Mouse (Mus musculus): ENCODE measurements around the gene Sntg2. TPM values are rescaled to one million over a fixed set of nuclear protein-coding genes. Genes with fewer than 3 reads are reported as not detected.

The Sntg2 gene
- polyA plus RNA-seq, 1 experiment from 2014 or later, result 0.31 TPM

GRCm38 (mm10) chr12:30177966-30178365 lies 195.2 kb downstream of the Sntg2 start:
- DNase-seq (ENCODE audit: extremely low spot score, low spot score), result no peak
- H3K4me1 ChIP-seq, result no peaks in the 10 kb centered on the region
- H3K36me3 ChIP-seq (replicated peaks), result no peaks in the 10 kb centered on the region
- 91% methylated on average over 6 of the region's 6 CpGs for WGBS
- H3K9me3 ChIP-seq, result no peaks in the 10 kb centered on the region
- no peak overlapping the region for H3K4me3 ChIP-seq
- no peak overlapping the region for H3K27ac ChIP-seq
- no peaks in the 10 kb centered on the region for H3K27me3 ChIP-seq (ENCODE audit: poor library complexity, severe bottlenecking)

GRCm38 (mm10) chr12:30177529-30177928 lies 195.6 kb downstream of the Sntg2 start:
- H3K36me3 ChIP-seq (replicated peaks), result no peaks in the 10 kb centered on the region
- no peaks in the 10 kb centered on the region for H3K4me1 ChIP-seq
- H3K27me3 ChIP-seq (ENCODE audit: poor library complexity, severe bottlenecking), result no peaks in the 10 kb centered on the region
- 89% methylated on average over 2 of the region's 2 CpGs for whole genome bisulfite sequencing
- no peak overlapping the region for H3K27ac ChIP-seq
- H3K4me3 ChIP-seq, result no peak overlapping the region
- H3K9me3 ChIP-seq, result no peaks in the 10 kb centered on the region
- no peak for DNase-seq (ENCODE audit: extremely low spot score, low spot score)

GRCm38 (mm10) chr12:30168491-30168890 lies 204.7 kb downstream of the Sntg2 start:
- Histone ChIP-seq H3K36me3 (replicated peaks) (no peaks in the 10 kb centered on the region), H3K27me3 (ENCODE audit: poor library complexity, severe bottlenecking) (no peaks in the 10 kb centered on the region), H3K4me3 (no peak overlapping the region), H3K4me1 (no peaks in the 10 kb centered on the region), H3K9me3 (no peaks in the 10 kb centered on the region), H3K27ac (no peak overlapping the region)
- DNase-seq (ENCODE audit: extremely low spot score, low spot score), result no peak
- WGBS, result 87% methylated on average over 3 of the region's 3 CpGs

DNA sequence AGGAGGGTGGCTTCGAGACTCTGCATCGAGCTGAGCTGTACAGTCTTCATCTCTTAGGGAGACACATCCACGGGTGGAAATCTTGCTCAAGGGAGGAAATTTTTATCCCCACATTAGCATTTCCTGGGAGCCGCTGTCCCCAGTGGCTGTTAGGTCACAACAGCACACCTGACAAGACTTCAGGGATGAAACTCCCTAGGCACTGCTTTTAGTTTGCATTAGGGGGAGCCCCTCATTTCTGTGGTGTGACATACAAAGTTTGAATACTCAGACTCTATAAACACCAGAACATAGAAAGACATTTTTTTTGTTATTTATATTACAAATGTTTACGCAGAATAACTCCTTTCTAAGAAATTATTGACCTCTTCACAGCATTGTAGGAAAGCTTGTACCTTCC lies 208.6 kb downstream of the Sntg2 start:
- Histone ChIP-seq H3K4me3 (no peak overlapping the region), H3K4me1 (no peaks in the 10 kb centered on the region), H3K9me3 (no peaks in the 10 kb centered on the region), H3K27me3 (ENCODE audit: poor library complexity, severe bottlenecking) (no peaks in the 10 kb centered on the region), H3K27ac (no peak overlapping the region), H3K36me3 (replicated peaks) (no peaks in the 10 kb centered on the region)
- DNase-seq (ENCODE audit: extremely low spot score, low spot score), result no peak
- WGBS, result 84% methylated on average over 5 of the region's 5 CpGs

DNA sequence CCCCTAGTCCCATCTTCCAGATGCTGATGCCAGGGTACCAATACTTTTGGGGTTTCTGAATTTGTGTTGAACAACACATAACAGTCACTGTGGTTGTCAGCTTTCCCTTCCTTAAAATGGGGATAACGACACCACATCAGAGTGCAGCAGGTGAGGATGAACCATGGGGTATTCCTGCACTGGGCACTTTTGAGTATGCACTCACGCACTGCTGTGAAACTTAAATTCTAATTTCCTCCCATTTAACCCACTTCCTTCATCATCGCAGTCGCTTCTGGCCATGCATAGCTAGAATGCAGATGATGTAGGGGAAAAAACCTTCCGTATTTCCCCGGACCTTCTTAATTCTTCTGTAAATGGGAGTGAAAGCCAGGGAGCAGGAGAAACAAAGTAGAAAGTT lies 209.2 kb downstream of the Sntg2 start:
- Histone ChIP-seq H3K27ac (no peak overlapping the region), H3K36me3 (replicated peaks) (no peaks in the 10 kb centered on the region), H3K4me3 (no peak overlapping the region), H3K9me3 (no peaks in the 10 kb centered on the region), H3K27me3 (ENCODE audit: poor library complexity, severe bottlenecking) (no peaks in the 10 kb centered on the region), H3K4me1 (no peaks in the 10 kb centered on the region)
- DNase-seq (ENCODE audit: extremely low spot score, low spot score), result no peak
- WGBS, result 92% methylated on average over 6 of the region's 6 CpGs

GRCm38 (mm10) chr12:30161731-30162406 lies 211.3 kb downstream of the Sntg2 start:
- H3K9me3 ChIP-seq, result no peaks in the 10 kb centered on the region
- H3K27me3 ChIP-seq (ENCODE audit: poor library complexity, severe bottlenecking), result no peaks in the 10 kb centered on the region
- H3K27ac ChIP-seq, result no peak overlapping the region
- DNase-seq (ENCODE audit: extremely low spot score, low spot score), result no peak
- no peaks in the 10 kb centered on the region for H3K4me1 ChIP-seq
- WGBS, result 91% methylated on average over 5 of the region's 5 CpGs
- no peak overlapping the region for H3K4me3 ChIP-seq
- H3K36me3 ChIP-seq (replicated peaks), result no peaks in the 10 kb centered on the region

- Histone ChIP-seq H3K9me3 (no peaks in the 10 kb centered on the region), H3K36me3 (replicated peaks) (no peaks in the 10 kb centered on the region), H3K4me1 (no peaks in the 10 kb centered on the region), H3K4me3 (no peak overlapping the region), H3K27ac (no peak overlapping the region), H3K27me3 (ENCODE audit: poor library complexity, severe bottlenecking) (no peaks in the 10 kb centered on the region)
- DNase-seq (ENCODE audit: extremely low spot score, low spot score), result no peak
- 90% methylated on average over 3 of the region's 3 CpGs for WGBS
Measured at GRCm38 (mm10) chr12:30160475-30160874, 212.7 kb downstream of the Sntg2 start.

DNA sequence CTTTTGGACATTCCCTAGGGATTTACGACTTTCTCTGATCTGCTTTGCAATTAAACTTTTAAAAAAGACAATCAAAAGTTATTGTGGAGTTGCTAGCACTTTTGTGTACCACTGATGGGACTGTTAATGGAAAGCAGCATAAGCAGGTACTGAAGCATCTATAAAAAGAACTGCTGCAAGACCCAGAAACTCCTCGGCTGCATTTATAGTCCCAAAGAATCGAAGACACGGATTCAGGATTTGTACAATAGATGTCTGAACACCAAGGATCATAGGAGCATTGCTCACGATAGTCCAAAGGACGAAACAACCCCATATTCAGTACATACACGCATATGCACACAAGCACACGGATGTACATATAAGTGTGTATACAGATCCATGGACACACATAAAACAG lies 213.4 kb downstream of the Sntg2 start:
- 87% methylated on average over 8 of the region's 8 CpGs for WGBS
- DNase-seq (ENCODE audit: extremely low spot score, low spot score), result no peak
- Histone ChIP-seq H3K27ac (no peak overlapping the region), H3K4me3 (no peak overlapping the region), H3K27me3 (ENCODE audit: poor library complexity, severe bottlenecking) (no peaks in the 10 kb centered on the region), H3K4me1 (no peaks in the 10 kb centered on the region), H3K9me3 (no peaks in the 10 kb centered on the region), H3K36me3 (replicated peaks) (no peaks in the 10 kb centered on the region)

DNA sequence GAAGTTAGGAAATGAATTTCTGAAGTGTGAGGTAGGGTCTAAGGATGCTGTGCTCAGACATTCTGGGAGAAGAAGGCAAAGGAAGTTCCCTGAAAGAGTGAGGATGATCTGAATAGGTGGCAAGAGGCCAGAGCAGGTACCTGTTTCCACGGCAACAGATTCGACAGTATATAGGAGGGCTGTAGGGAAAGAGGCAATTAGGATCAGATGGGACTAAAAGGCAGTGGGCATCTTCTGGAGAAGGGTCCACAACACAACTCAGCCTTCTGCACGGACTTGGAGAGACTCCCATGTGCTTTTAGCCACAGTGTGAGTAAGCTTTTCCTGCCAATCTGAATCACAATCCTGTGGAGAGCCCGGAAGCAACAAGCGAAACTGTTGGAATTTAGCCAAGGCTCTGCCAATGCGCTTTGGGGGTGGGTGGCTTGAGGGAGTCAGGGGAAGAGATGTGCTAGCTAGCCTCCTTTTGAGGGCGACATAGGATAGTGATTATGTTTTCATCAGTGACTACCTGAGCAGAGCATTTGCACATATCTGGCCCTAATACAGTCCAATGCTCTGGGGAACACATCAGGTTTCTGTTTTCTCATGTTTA lies 219.0 kb downstream of the Sntg2 start:
- DNase-seq (ENCODE audit: extremely low spot score, low spot score), result no peak
- Histone ChIP-seq H3K27ac (no peak overlapping the region), H3K4me3 (no peak overlapping the region), H3K4me1 (no peaks in the 10 kb centered on the region), H3K36me3 (replicated peaks) (no peaks in the 10 kb centered on the region), H3K9me3 (no peaks in the 10 kb centered on the region), H3K27me3 (ENCODE audit: poor library complexity, severe bottlenecking) (no peaks in the 10 kb centered on the region)
- WGBS, result 77% methylated on average over 7 of the region's 7 CpGs

DNA sequence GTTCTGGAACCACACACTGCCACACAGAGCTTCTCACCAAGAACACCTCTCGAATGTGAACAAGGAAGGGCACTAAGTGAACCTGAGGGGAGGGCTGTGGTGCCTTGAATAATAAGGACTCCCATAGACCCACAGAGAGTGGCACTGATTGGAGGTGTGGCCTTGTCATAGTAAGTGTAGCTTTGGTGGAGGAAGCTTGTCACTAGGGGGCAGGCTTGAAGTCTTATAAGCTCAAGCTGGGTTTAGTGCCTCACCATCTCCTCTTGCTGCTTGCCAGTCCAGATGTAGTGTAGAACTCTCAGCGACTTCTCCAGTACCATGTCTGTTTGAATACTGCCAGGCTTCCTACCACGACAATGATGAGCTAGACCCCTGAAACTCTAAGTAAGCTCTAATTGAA lies 231.1 kb downstream of the Sntg2 start:
- H3K36me3 ChIP-seq (replicated peaks), result no peaks in the 10 kb centered on the region
- no peaks in the 10 kb centered on the region for H3K9me3 ChIP-seq

GRCm38 (mm10) chr12:30132524-30132923 lies 240.7 kb downstream of the Sntg2 start, which contains the start of gene Tpo:
TSS of gene Tpo (minus strand) at chr12:30132624.
- 94% methylated on average over 4 of the region's 4 CpGs for WGBS
- Histone ChIP-seq H3K27ac (no peak within 1 kb of the TSS), H3K9me3 (no peaks in the 10 kb centered on the region), H3K4me1 (no peaks in the 10 kb centered on the region), H3K27me3 (ENCODE audit: poor library complexity, severe bottlenecking) (no peaks in the 10 kb centered on the region), H3K4me3 (no peak within 1 kb of the TSS), H3K36me3 (replicated peaks) (no peaks in the 10 kb centered on the region)
- DNase-seq (ENCODE audit: extremely low spot score, low spot score), result no peak

More for the DNA sequence above, 231.1 kb downstream of the Sntg2 start:
- H3K27ac ChIP-seq, result no peak overlapping the region
- no peaks in the 10 kb centered on the region for H3K4me1 ChIP-seq
- 69% methylated on average over 3 of the region's 3 CpGs for WGBS
- no peaks in the 10 kb centered on the region for H3K27me3 ChIP-seq (ENCODE audit: poor library complexity, severe bottlenecking)
- no peak overlapping the region for H3K4me3 ChIP-seq
- no peak for DNase-seq (ENCODE audit: extremely low spot score, low spot score)

DNA sequence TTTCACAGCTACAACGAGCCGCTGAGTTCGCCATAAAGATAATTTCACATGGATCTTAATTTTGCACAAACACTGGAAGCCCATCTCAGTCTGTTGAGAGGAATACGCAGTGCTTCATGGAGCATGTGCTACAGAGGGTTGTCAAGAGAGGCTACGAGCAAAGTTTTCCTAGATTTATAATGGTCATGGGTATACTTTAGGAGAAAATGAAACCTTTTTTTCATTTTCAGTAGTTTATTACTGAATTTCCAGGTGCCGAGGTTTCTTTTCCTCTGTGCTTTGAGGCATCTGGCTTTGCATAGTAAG lies 243.8 kb downstream of the Sntg2 start:
- H3K9me3 ChIP-seq, result no peaks in the 10 kb centered on the region
- no peak for DNase-seq (ENCODE audit: extremely low spot score, low spot score)
- H3K36me3 ChIP-seq (replicated peaks), result no peaks in the 10 kb centered on the region
- 87% methylated on average over 6 of the region's 6 CpGs for WGBS
- H3K27ac ChIP-seq, result no peak overlapping the region
- no peaks in the 10 kb centered on the region for H3K27me3 ChIP-seq (ENCODE audit: poor library complexity, severe bottlenecking)
- H3K4me1 ChIP-seq, result no peaks in the 10 kb centered on the region
- H3K4me3 ChIP-seq, result no peak overlapping the region

DNA sequence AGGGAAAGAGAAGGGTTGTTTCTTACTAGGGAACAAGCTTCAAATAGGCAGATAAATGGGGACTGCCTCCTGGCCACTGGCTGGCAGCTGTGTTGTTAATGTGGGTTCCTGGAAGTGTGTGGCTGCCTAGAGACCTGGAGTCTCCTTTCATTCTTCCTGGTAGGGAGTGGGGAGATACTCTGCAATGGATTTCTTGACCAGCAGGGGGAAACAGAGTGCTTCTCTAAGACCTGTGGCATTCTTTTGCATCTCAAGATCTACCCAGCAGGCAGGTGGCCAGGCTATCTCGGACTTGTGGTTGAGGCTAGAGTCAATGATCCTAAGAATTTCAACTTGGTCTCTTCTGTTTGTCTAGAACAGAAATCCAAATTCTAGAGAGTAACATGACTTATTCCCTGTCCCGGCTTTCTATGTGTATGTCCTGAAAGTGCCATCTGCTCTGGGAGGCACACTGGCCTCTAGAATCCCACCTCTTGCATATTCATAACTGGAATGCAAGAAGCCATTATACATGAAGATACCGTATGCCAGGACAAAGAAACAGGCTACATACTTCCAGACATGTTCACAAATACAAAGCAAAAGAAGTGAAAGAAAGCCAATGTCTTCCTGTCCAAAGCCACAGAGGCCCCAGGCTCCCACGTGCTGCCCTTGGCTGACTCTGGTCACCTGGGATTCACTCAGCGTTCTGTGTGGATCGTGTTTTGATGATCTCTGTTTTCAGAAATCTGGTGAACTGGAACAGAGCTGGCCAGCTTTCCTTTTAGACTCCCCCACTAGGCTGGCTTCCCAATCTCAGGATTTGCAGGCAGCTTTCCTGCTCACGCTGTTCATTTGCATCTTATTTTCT lies 244.4 kb downstream of the Sntg2 start:
- no peaks in the 10 kb centered on the region for H3K36me3 ChIP-seq (replicated peaks)
- peak; percentile 36 for DNase-seq (ENCODE audit: extremely low spot score, low spot score)
- no peaks in the 10 kb centered on the region for H3K9me3 ChIP-seq
- 77% methylated on average over 7 of the region's 7 CpGs for WGBS
- no peak overlapping the region for H3K27ac ChIP-seq
- no peak overlapping the region for H3K4me3 ChIP-seq
- H3K4me1 ChIP-seq, result no peaks in the 10 kb centered on the region
- no peaks in the 10 kb centered on the region for H3K27me3 ChIP-seq (ENCODE audit: poor library complexity, severe bottlenecking)
